Mouse (Mus musculus): ENCODE data around the gene Cuzd1.

GRCm38 (mm10) chr7:131345856-131346541 lies 23.9 kb upstream of the Cuzd1 start:
- TF ChIP-seq POLR2A (IDR thresholded peaks at IDR 0.05; ENCODE audit: low read depth, low read length), result no peak
- no peak for TF ChIP-seq CTCF (IDR thresholded peaks at IDR 0.05; ENCODE audit: extremely low read depth, insufficient read length, insufficient replicate concordance, low read depth, low read length)

All from small intestine, adult 2 months (tissue).